Mouse (Mus musculus): ENCODE data around the gene Kcnk7.
A peak's percentile ranks its signal among the peaks of the same experiment; 100 is the strongest.
"Not testable (repeated sequence)": the region's sequence is repeated elsewhere in the genome, so short reads cannot be mapped to it uniquely, and the experiment has no call there.

Gene Kcnk7

DNA sequence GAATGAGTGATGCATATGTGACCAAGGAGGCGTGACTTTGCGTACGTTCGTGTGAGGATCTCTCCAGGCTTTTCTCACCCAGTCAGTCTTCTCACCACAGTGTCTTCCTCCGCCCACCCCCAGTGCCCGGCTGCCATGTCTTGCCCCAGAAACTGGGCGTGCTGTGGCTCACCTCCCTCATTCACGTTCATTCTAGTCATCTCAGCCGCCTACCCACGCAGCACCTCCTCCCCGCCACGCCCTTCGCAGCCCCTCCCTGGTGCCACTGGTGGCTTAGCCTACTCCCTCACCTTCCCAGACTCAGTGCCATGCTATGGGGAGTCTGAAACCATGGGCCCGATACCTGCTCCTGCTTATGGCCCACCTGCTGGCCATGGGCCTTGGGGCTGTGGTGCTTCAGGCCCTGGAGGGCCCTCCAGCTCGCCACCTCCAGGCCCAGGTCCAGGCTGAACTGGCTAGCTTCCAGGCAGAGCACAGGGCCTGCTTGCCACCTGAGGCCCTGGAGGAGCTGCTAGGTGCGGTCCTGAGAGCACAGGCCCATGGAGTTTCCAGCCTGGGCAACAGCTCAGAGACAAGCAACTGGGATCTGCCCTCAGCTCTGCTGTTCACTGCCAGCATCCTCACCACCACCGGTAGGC lies at the start of gene Kcnk7:
Gene Kcnk7 (plus strand): TSS at position 205 of the 638 bp plus-strand sequence.
- no peak for DNase-seq (ENCODE audit: low spot score)

DNA sequence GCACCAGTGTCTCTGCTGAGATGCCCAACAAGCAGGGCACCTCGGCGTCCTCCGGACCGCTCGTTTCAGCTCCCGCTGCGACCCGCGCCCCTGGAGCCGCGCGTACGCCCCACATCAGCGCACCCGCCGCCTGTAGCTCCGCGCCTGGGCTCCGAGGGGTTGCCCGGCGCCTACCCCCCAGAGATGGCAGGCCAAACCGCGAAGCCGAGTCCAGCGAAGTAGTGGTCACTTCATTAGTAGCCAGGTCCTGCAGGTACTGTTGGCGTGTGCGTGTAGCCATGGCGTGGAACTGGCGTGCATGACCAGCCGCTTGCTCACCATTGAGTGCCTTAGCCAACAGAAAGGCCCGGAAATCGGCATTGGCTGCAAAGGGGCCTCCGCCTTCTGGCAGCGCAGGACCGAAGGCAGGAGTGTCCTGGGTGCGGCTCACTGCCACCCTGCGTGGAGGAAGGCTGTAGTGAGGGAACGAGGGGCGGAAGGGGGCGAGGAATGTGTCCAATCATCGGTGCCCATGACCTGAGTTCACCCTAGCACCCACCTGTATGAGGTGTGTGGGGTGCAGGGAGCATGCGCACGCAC lies 49.4 kb upstream of the Kcnk7 start:
- DNase-seq (ENCODE audit: low spot score), result no peak

DNA sequence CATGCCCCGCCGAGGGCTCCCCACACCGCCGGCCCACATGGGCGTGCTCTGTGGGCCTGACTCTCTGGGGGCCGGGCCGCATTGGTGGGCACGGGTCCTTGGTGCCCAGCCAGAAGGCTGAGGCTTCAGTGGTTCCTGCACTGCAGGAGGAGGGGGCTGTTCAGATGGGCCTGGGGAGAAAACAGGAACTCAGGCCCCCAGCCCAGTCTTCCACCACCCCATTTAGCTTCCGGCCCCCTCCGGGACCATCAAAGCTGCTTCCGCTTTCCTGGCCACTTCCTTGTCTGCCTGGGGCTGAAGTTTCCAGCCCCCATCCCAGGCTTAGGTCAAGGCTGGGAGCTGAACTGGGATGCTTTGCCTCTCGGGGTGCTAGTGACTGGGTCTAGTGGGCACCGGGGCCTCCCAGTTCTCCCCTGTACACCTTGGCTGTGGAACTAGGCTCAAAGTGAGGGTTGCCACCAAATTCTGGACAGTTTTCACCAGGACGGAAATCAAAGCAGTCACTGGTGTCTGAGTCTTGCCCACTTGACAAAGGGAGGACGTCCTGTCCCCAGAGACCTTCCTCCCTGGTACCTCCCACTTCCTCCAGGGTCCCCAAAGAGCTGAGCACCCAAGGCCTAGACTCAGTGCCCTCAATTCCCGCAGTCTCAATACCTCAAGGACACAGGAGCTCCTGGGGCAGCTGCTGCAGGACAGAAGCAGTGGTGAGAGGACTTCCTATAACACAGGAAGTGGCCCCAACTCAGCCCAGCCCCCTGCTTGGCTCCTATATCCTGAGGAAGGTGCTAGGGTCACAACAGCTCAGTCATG lies 43.0 kb upstream of the Kcnk7 start:
- no peak for DNase-seq (ENCODE audit: low spot score)

DNA sequence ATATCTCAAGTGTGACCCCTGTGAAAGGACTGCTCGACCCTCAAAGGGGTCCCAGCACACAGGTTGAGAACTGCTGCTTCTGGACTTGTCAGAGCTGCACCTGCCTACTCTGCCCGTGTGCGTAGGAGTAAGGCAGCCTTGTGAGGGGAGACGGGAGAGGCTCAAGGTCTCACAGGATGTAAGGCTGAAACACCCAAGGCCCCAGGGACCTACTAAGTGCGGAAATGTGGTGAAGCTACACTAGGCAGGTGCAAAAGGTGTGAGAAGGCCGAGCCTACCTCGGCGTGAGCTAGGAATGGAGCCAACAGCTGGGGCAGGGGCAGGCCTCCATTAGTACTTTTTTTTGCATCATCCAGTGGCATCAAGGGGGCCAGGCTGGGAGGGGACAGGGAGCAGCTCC lies 41.9 kb upstream of the Kcnk7 start:
- no peak for DNase-seq (ENCODE audit: low spot score)

DNA sequence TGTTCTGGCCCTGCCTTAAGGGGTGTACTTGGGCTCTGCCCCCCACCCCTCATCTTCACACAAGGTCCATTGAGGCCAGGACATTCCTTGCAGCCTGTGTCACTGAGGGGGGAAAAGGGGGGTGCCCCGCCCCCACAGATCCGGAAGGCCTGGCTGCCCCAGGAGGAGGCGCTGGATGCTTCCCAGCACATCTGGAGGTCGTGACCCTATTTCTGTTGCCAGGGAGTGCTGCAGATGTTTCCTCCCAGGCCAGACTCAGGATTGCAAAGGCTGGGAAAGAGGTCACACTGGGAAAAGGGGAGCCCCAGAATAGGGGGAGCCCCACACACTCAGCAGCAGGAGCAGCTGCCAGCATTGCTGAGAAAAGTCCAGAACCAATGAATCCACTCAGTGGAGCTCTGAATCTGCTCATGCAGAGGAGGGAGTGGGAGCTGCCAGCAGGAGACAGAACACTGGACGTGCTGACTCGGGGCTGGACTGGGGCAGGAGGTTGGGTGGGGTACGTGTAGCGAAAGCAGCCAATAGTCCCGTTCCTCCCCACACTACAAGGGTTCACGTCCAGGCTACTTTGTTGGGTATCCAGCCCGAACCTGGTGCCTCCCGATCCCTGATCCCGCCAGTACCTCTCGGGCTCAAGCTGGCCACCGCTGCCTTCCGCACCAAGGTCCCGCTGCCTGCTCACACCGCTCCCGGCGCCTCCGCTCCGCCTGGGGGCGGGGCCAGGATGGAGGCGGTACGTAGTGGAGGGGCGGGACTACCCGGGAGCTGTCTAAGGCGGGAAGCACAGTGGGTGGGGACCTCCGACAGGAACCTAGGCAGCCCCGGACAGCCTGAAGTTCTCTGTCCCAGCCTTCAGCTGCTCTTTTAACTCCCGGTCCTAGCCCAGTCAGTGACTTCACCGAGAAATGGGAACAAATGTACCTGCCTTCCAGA lies 40.9 kb upstream of the Kcnk7 start, which contains the start of gene Sipa1:
Gene Sipa1 (minus strand): TSS at position 727 of the 933 bp plus-strand sequence.
- DNase-seq (ENCODE audit: low spot score), result peak; percentile 96

DNA sequence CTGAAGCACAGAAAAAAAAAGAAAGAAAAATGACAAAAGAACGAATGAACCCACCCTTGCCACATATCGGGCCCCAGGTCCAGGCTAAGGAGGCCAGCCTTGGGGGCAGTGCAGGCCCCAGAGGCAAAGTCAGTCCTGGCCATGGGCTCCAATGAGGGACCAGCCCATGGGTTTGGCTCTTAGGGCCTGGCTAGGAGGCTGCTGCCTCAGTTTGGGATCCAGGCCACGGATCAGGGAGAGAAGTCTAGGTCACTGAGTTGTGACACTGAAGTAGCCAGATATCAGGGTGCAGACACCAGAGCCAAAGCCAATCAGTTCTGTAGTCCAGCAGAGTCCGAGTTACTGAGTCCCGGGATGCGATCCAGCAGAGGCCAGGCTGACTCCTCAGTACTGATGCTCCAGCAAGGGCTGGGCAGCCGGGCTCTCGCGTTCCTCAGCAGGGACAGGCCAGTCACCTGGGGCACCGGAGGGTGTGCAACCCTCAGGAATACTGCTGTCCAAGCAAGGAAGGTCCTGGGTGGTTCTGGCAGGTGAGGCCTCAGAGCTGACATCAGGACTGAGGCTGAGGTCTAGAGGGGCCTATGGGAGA lies 39.4 kb upstream of the Kcnk7 start:
- DNase-seq (ENCODE audit: low spot score), result no peak

DNA sequence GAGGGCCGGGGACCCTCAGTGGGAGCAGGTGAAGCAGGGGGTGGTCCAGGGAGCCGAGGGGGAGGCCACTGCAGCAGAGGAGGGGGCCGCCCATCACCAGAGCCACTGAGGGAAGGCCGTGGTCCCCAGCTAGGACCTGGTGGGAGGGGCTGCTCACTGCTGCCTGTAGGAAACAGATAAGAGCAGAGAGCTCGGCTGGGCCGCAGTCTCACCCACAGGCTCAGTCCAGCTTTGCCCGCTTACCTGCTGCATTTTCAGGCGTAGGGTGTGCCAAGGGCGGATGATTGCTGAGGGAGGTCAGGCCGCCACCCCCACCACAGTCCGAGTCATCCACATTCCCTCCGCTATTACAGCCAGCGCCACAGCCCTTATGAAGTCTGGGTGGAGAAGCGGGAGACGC lies 38.7 kb upstream of the Kcnk7 start:
- no peak for DNase-seq (ENCODE audit: low spot score)

DNA sequence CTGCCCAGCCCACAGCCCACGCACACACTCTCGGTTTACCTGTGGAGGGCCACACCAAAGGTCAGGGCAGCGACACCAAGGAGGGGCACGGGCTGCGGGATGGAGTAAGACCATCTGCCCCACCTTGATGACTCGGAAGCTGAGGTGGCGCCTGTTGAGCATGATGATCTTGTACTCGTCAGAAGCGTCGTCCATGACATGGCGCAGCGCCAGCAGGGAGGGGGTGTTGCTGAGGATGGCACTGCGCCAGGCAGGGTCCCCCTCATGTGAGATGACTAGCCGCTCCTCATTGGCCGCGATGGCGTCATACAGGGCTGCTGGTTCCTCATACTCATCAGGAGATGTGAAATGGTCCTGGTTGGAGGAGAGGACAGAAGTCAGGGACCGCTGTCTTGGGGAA lies 37.8 kb upstream of the Kcnk7 start:
- DNase-seq (ENCODE audit: low spot score), result peak; percentile 74

DNA sequence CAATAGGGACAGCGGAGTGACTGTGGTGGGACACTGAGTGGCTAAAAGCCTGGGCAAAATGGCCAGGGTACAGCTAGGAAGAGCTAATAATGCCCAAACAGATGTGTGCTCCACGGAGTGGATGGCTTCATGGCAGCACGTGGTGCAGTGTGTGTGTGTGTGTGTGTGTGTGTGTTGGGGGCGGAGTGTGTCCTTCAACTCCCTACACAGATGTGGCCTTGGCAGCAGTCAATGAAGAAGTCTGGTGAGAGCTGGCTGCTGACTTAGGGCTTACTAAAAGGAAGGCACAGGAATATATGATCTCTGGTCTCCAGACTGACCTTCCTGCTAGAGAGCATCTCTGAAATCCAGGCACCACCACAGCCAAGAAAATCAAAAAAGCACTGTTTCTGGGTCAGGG lies 35.8 kb upstream of the Kcnk7 start:
- no peak for DNase-seq (ENCODE audit: low spot score)

DNA sequence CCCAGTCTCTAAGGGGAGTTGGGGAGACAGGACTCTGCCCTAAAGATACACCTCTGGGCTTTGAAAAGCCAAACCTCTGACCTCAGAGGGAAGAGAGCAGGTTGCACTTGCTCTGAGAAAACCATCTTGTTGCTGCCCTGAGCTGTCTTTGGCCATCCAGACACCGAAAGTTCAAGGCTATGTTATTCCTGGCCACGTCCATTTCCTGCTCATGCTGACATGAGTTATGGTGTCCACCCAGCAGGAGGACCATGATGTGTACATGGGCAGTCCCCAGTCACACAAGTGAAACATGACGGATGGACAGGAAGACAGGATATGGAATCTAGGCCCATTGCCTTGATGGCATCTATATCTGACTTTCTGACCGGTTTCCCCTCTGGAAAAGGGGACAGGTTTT lies 23.7 kb upstream of the Kcnk7 start:
- no peak for DNase-seq (ENCODE audit: low spot score)

DNA sequence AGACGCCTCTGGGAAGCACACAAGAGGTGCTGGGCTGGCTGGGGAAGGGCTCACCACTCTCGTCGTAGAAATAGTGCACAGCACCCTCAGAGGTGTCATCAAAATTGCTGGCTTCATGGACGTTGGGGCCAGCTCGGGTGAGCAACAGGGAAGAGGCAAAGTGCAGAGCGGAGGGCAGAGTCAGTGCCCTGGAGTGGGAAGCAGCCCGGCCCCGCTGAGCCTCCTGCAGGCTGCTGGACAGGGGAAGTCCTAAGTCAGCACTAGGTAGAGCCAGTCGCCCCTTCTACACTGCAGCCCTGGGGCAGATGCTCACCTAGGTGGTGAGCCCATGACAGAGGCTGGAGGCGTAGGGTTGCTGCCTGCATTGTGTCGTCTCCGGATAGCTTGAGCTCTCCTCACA lies 19.9 kb upstream of the Kcnk7 start:
- DNase-seq (ENCODE audit: low spot score), result no peak

DNA sequence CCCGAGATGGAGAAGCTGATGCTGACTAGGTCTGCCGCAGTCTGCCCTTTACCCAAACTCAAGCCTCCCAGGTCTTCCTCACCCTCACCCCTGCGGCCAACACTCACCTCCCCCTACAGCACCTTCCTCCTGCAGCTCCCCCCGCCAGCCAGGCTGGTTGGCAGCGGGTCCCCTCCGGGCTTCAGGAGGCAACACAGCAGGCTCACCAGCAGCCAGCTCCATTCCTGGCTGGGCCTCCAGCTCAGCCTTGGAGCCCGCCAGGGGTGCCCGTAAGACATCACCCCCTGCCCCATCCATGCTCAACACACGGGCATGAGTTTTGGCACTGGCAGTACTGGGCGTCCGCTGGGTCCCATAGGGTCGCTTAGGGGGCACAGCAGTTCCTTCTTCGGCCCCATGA lies 19.2 kb upstream of the Kcnk7 start:
- DNase-seq (ENCODE audit: low spot score), result no peak

DNA sequence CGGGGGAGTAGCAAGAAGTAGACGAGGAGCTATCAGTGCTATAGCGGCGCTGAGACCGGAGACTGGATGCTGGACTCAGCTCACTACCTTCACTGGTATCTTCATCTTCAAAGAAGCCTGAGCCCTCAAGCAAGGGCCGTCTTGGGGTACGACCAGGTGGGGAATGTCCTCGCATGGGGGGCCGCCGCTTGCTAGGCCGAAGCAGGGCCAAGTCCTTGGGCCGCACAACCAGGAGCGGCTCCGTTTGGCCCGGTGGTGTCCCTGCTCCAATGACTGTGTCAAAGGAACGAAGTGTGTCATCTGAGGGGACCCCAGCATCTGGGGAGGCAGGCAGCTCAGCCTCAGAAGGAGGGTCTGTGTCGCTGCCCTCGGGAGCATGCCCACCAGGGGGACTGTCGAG lies 18.7 kb upstream of the Kcnk7 start:
- no peak for DNase-seq (ENCODE audit: low spot score)

DNA sequence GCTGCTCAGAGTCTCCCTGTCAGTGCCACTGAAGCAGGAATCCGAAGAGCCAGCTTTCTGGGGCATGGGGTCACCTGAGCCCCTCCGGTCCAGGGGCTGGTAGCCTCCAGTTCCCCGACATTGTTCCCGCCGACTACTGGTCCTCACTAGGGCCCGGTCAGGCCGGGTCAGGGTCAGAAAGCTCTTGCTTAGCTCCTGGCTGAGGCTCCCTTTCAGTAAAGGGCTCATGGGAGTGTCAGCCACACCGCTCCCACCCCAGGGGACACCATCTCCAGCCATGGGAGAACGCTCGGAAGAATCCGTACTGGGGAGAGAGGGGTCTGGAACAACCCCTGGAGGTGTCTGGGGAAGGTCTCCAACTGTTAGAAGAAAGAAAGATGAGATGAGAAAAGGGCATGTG lies 18.3 kb upstream of the Kcnk7 start:
- DNase-seq (ENCODE audit: low spot score), result no peak

DNA sequence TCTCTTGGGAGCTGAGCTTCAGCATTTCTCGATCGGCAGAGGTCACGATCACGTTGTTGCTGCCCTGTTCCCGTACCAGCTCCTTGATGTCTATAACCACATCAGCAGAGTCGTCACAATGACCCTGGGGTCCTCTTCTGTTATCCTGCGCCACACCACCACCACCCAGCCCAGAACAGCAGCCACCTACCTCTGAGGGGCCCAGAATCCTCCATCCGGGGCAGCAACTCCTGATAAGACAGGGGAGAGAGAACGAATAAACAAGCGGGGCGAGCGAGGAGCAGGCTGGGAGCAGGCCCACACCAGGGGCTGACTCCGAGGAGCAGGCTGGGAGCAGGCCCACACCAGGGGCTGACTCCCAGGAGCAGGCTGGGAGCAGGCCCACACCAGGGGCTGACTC lies 17.7 kb upstream of the Kcnk7 start:
- no peak for DNase-seq (ENCODE audit: low spot score)

DNA sequence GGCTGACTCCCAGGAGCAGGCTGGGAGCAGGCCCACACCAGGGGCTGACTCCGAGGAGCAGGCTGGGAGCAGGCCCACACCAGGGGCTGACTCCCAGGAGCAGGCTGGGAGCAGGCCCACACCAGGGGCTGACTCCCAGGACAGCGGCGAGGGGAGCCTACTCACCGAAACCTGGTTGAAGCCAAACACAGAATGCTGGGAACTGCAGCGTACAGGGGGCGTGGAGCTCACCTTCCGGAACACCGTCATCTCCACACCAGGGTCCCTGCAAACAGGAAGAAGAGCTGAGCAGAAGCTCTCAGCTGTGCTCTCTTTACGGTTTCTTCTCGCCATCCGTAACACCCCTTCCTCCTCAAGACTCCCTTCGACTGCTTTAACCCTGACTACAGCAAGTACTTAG lies 17.2 kb upstream of the Kcnk7 start:
- DNase-seq (ENCODE audit: low spot score), result not testable (repeated sequence)

DNA sequence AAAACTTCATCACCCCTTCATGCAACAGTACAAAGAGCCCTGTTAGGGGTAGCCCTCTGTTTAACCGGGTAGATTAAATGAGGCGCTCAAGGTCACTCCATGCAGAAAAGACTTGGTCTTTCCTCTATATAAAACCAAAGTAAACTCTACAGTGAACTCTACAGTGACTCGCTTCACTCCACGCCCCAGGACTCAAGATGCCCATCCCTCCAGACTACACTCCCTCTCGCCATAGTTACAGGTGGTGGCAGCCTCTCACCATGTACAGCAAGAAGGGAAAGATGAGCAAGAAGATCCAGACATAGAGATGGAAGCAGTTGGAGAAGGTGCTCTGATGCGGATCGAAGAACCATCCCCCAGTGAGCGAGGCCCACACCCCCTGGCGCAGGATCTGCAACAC lies 16.4 kb upstream of the Kcnk7 start:
- DNase-seq (ENCODE audit: low spot score), result no peak

DNA sequence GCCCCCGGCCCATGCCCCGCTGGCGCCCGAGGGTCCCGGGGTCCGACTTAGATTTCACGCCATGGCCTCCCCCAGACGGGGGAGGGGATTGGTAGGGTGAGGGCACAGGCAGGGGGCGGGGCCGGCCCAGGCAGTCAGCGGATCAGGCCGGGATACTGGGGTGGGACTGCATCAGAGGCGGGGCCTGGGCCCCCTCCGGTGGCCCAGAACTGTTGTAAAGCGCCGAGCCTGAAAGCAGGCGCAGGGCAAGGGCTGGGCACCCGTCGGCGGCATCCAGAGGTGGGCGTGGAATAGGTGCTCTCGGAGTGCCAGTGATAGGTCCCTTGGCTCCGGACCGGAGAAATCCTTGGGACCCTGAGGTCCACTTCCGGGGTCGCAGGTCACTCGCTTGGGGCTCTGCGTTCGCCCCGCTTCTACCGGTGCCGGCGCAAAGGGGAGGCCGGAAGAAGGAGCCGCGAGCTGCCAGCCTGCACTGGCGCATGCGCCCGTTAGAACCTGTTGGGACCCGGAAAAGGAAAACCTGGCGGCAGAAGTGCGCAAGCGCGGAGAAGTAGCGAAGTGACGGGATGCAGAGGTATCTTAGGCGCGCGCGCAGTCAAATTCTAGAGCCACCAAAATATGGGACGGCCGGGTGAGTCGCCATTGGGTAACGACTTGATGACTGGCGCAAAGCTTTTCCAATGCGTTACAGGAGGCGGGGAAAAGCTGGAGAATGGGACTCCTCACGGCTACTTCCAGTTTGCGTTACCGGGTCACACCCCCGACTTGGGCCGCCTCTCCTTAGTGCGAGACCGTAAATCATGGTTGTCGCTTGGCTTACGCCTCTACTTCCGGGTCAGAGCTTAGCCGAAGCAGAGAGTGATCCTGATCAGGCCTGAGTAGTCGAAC lies 15.7 kb upstream of the Kcnk7 start, which contains the start of the genes Map3k11 and Pcnx3:
Gene Map3k11 (plus strand): TSS at position 543 of the 888 bp plus-strand sequence.
Gene Pcnx3 (minus strand): TSS at position 709 of the 888 bp plus-strand sequence.
- DNase-seq (ENCODE audit: low spot score), result peak; percentile 96

DNA sequence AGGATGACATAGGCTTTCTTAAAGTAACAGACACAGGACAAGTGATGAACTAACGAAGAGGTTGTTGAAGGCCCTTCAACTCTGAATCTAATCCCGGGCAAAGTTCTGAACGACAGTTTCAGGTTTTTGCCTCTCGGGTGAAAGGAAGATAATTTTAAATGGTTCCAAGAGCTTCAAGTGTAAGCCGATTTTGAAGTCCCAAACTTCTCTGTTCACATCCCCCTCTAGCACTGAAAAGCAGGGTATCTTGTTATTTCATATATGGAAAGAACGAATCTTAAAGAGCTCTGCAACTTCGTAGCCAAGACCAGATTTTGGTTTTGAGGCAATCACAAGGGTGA lies 15.1 kb upstream of the Kcnk7 start:
- no peak for DNase-seq (ENCODE audit: low spot score)

DNA sequence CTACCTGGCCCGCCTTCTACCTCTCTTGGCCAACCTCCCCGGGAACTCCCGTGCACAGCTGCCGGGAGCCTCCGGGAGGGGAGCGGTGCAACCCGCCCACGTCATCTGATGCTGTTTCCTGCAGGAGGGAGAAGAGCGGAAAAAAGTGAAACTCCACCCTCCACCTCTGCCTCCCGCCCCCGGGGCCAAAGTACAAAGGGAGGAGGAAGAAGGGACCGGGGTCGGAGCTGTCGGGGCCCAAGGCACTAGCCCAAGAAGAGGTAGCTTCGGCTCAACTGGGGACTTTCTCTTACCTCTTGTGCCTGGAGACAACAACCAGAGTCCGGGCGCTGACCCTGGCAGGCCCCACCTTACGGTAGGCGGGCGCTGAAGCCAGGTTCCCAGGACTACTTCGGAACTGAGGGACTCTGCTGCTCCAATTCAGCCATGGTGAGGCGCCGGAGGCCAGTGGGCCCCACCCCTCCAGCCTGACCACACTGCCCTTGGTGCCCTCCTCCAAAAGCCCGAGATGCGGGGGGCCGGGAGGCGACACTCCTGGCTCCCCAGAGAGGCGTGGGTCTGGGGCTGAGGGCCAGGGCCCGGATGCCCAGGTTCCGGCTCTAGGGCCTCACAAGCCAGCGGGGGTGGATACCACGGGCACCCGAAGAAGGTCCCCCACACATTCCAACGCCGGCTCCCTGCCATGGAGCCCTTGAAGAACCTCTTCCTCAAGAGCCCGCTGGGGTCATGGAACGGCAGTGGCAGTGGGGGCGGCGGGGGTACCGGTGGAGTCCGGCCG lies 14.4 kb upstream of the Kcnk7 start:
- DNase-seq (ENCODE audit: low spot score), result peak; percentile 87
